Mouse (Mus musculus): ENCODE results near the gene Naa20. TPM values are rescaled to one million over a fixed set of nuclear protein-coding genes. Genes with fewer than 3 reads are reported as not detected.
"Not testable (repeated sequence)": the region's sequence is repeated elsewhere in the genome, so short reads cannot be mapped to it uniquely, and the experiment has no call there.

The Naa20 gene
- total RNA-seq, 1 experiment from 2014 or later, result 44.5 TPM

- ATAC-seq (ENCODE audit: extremely low read depth, insufficient number of reproducible peaks, low FRiP score, poor library complexity, severe bottlenecking), result no peak
These were observed 19.5 kb upstream of the Naa20 start for GRCm38 (mm10) chr2:145882398-145882797.

DNA sequence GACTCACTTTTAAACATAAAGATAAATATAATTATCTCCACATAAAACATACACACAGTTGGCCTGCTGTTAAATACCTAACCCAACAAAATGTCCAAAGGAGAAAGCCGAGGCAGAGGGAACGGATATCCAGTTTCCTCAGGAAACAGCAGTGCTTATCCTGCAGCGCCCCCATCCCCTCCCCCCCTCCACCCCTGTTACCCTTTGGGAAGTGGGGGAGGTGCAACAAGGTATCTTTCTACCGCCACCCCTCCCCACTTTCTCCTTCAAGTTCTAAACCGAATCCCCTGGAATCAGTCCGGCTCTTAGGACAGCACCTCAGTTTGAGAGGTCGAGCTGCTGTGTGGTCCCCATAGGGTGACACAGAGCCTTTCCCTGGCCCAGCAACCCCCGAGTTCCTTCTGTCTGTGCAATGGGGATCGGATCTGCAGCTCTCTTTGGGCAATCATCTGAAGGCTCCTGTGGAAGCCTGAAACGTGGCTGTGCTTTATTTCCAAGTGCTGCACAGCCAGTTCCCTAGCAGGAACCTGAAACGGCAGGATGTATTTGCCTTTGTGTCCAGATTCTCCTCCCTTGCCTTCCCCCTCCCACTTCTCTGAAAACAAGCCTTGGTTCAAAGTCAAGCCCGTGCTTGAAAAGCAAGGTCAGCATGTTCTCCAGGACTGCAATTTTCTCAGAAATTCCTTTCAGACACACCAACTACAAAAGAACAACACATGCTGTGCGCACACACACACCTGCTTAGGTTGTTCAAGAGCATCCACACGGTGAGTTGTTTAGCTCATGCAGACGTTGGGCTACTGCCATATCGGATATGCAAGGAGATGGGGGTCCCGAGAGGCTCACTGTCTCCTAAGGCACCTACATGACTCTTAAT, 17.6 kb upstream of the Naa20 start:
- no peak for ATAC-seq (ENCODE audit: extremely low read depth, insufficient number of reproducible peaks, low FRiP score, poor library complexity, severe bottlenecking)

GRCm38 (mm10) chr2:145884913-145885785, 16.8 kb upstream of the Naa20 start:
- ATAC-seq (ENCODE audit: extremely low read depth, insufficient number of reproducible peaks, low FRiP score, poor library complexity, severe bottlenecking), result no peak

GRCm38 (mm10) chr2:145887937-145888765, 13.7 kb upstream of the Naa20 start:
- ATAC-seq (ENCODE audit: extremely low read depth, insufficient number of reproducible peaks, low FRiP score, poor library complexity, severe bottlenecking), result no peak

- ATAC-seq (ENCODE audit: extremely low read depth, insufficient number of reproducible peaks, low FRiP score, poor library complexity, severe bottlenecking), result no peak
These were observed 13.0 kb upstream of the Naa20 start for GRCm38 (mm10) chr2:145888766-145889480.

DNA sequence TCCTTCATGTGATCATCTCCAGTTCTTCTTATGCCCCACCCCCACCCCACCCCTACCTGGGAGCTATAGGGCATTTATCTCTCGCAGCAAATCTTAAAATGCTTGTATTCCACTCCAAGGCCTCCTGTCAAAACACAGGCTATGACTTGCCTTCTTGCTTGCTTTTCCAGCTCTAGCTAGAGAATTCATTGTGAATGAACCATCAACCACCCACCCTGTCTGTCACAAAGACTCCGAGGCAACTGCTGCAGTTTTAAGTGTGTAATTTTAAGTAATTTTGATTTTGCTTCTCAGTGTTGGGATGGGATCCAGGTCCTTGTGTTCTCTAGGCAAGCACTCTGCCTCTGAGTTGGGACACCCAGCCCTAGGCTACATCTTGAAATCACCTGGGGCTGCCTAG, 11.3 kb upstream of the Naa20 start:
- ATAC-seq (ENCODE audit: extremely low read depth, insufficient number of reproducible peaks, low FRiP score, poor library complexity, severe bottlenecking), result no peak

DNA sequence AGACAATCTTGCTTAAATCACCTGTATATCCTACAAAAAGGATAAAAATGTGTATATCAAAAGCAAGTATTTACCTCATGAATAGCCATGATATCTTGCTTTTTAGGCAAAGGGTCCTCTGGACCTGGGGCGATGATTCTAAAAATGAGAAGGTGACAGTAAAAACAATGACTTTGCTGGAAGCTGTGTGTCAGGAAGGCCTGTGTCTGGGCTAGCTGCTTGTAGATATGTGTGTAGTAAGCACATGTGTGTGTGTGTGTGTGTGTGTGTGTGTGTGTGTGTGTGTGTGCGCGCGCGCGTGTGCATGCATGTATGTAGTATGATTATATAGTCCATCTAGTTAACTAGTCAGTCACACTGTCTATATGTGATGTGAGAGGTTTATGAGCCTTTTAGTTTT, 8.1 kb upstream of the Naa20 start:
- no peak for ATAC-seq (ENCODE audit: extremely low read depth, insufficient number of reproducible peaks, low FRiP score, poor library complexity, severe bottlenecking)

DNA sequence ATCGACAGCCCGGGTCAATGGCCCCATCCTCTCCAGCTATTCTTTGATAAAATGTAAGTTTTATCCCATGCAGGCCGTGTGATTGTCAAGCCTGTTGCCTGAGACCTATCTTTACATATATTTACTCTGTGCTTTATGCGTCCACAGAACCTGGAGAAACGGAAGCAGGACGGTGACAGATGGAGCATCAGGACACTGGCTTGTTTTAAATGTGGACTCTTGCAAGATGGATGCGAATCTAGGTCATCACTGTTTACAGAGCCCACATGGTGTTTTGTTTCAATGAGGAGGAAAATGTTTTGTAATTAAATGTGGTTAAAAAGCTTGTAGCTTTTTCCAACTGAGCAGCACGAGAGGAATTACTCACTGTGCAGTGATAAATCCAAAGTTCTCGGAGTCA, 3.8 kb upstream of the Naa20 start:
- ATAC-seq (ENCODE audit: extremely low read depth, insufficient number of reproducible peaks, low FRiP score, poor library complexity, severe bottlenecking), result no peak

DNA sequence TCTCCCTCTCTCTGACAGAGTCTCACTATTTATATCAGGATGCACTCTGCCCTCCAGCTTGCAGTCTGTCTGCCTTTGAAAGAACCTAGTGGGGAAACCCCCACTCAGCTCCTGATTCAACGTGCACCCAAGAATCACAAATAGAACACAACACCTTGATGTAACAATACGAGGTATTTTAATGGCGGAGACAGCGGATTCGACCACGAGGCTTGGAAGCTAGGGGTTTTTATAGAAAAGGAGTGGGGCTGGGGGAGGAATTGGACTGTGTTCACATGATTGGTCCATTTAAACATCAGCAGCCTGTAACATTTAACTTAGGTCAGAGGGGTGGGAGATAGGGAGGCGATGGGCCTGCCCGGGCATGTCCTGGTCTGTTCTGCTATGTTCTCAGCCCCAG, 1.6 kb upstream of the Naa20 start:
- not testable (repeated sequence) for ATAC-seq (ENCODE audit: extremely low read depth, insufficient number of reproducible peaks, low FRiP score, poor library complexity, severe bottlenecking)

DNA sequence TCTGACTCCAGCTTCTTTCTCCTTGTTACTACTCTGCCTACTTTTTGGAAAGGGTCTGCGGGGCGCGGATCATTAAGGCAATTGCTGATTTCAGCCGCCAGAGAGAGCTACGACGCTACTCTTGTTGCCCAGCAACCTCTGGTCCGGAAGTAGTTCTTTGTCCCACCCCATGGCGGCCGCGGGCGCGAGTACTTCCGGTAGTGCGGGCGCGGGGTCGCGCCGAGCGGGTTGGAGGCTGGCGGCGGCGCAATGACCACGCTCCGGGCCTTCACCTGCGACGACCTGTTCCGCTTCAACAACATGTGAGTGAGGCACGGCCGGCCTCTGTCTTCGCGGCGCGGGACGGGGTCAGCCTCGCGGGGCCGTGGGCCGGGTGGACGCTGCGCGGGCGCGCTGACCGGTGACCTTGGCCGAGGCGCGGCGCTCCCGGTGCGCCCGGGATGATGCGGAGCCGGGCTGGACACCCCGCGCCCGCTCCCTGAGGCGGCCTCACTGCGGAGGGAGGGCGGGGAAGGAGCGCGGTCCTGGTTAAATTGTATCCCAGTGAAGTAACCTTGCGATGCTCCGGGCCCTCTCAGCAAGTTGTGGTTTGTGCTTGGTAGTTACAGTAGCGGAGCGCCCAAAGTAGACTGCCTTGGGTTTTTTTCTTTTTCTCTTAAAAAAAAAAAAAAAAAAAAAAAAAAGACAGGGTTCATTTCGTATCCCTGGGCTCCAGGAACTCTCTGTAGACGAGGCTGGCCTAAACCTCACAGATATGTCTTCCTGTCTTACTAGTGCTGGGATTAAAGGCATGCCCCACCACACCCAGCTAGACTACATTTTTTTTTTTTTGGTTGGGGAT, 1.4 kb downstream of the Naa20 start:
- ATAC-seq (ENCODE audit: extremely low read depth, insufficient number of reproducible peaks, low FRiP score, poor library complexity, severe bottlenecking), result peak; percentile 98

DNA sequence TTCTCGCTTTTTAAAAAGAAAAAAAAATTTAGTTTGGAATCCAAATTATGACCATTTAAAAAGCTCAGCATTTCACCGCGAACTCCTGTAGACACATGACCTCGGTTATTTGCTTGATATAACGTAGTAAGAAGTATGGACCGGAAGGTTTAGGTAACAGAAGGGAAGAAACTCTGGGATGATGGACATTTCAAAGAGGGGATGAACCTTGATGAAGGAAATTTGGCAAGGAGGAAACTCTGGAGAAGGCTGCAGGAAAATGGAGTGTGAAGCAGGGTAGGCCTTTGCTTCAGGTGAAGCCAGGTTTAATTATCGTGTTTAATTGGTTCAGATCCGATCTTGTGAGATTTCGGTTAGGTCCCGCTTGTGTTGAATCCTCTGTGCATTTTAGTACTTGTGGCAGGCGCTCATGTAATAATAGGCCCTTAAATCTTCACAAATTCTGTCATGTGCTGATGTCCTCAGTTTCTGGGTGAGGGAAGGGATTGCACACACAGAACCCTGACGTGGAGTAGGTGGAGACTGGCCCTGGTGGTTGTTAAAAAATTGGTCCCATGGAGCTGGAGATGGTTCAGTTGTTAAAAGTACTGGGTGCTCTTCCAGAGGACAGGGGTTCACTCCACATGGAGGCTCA, 2.2 kb downstream of the Naa20 start:
- no peak for ATAC-seq (ENCODE audit: extremely low read depth, insufficient number of reproducible peaks, low FRiP score, poor library complexity, severe bottlenecking)

- ATAC-seq (ENCODE audit: extremely low read depth, insufficient number of reproducible peaks, low FRiP score, poor library complexity, severe bottlenecking), result no peak
These were observed 3.3 kb downstream of the Naa20 start for GRCm38 (mm10) chr2:145905156-145905555.

- not testable (repeated sequence) for ATAC-seq (ENCODE audit: extremely low read depth, insufficient number of reproducible peaks, low FRiP score, poor library complexity, severe bottlenecking)
These were observed 4.0 kb downstream of the Naa20 start for GRCm38 (mm10) chr2:145905884-145906283.

DNA sequence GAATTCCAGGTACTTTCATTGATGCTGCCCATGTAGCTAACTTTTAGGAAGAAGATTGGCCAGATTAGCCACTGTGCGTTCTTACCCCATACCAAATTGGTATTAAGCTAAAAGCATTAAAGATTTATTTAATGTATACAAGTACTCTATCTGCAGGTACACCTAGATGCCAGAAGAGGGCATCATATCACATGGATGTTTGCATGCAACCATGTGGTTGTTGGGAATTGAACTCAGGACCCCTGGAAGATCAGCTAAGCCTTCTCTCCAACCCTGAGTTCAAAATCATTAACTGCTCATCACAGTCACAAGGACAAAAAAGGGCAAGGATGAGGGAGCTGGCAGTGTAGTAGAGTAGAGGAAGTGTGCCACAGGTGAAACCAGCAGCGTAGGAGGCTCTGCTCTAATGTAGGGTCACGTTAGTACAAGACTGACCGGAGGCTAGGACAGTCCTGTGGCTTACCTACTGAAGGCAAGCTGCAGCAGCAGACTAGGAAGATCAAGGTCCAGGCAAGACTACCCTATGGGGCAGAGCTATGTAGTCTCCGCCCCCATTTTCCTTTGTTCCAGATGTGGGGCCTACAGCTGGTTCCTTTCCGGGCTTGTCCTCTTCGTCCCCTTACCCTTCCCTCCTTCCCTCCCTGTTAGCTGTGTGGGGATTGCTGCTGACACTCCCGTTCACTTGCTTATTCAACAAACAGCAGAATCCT, 19.2 kb downstream of the Naa20 start:
- ATAC-seq (ENCODE audit: extremely low read depth, insufficient number of reproducible peaks, low FRiP score, poor library complexity, severe bottlenecking), result no peak

DNA sequence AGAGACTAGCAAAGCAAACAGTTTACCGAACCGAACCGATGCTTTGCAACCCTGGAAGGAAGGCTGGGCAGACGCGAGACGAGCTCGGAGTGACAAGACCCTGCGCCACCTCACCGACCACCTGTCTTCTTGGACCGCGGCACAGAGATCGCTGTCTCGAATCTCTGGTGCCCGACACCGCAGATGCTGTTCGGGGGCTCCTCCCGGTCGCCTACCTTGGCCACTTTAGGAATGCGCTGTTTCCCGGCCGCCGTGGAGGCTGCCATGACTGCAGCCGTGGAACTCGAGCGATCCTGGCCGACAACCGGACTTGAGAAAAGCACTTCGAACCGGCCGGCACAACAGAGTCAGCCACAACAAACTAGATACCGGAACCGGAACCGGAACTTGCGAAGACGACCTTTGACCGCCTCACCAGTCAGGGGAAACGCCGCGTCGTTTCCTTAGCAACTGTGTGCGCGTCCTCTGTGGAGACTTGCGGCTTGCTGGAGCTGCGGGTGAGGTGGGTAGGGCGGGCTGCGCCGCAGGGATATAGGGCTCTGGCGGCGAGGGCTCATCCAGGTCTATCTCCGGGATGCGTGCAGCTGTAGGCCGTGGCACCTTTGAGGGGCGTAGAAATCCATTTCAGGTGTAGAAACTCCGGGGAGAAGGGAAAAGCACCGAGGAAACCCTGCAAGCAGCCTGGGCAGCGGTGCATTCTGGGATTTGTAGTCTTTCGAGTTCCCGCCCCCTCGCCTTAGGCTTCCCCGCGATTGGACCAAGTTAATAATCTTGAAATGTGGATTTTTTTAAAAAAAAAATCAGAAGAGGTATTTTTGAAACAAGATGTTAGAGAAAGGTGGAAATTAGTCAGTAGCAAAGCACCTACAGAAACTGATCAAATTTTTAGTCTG, 32.7 kb downstream of the Naa20 start, which contains the start of the genes Cfap61 and Crnkl1:
TSS of gene Cfap61 (plus strand) at position 446 of the 893 bp plus-strand sequence.
TSS of gene Crnkl1 (minus strand) at position 676 of the 893 bp plus-strand sequence.
- peak; percentile 98 for ATAC-seq (ENCODE audit: extremely low read depth, insufficient number of reproducible peaks, low FRiP score, poor library complexity, severe bottlenecking)

GRCm38 (mm10) chr2:145936975-145937374, 35.1 kb downstream of the Naa20 start:
- no peak for ATAC-seq (ENCODE audit: extremely low read depth, insufficient number of reproducible peaks, low FRiP score, poor library complexity, severe bottlenecking)

All from neutrophil, adult 5-6 weeks (primary cell).